Mouse (Mus musculus) megakaryocyte, embryonic 14.5 days (primary cell): ENCODE data around the gene Pon1.

Experiments used
- FLI1 ChIP-seq: IDR thresholded peaks from 2 replicates; pipeline ENCODE4 v1.6.1; 2012; ENCODE audit warnings: low read length, inconsistent platforms, mixed read lengths
- GATA1 ChIP-seq: IDR thresholded peaks from 3 replicates; pipeline ENCODE4 v1.6.1; 2012; ENCODE audit warnings: mixed read lengths, low read length, inconsistent platforms, borderline replicate concordance

GRCm38 (mm10) chr6:5177967-5178891 lies 15.5 kb downstream of the Pon1 start:
- no peak for TF ChIP-seq GATA1
- TF ChIP-seq FLI1, result no peak
